ENCODE assay signal across 30 mouse cellular contexts in genomic region chr11:21105393-21105792, GRCm38 (mm10). TPM values are rescaled to one million over a fixed set of nuclear protein-coding genes. Genes with fewer than 3 reads are reported as not detected.
DNase-seq lines count a peak whose midpoint lies in the region; ATAC-seq and TF ChIP-seq lines count a peak whose summit lies in the region.
"Had no signal": no experiment of that assay in that cellular context is flagged by ENCODE, and none has a peak within 500 bp of the region (broad histone marks: within the 10 kb centered on the region; RNA-seq: fewer than 3 reads in every experiment).

No protein-coding gene starts in this region.

- no peak for TF ChIP-seq CTCF in cerebellum, adult 2 months (IDR thresholded peaks at IDR 0.05; ENCODE audit: borderline replicate concordance, insufficient read depth, low read depth, low read length)

- H3K4me1 ChIP-seq in liver, embryonic 13.5 days (replicated peaks): peaks cover 25% of the 10 kb centered on the region
- H3K4me1 ChIP-seq in cerebellum, adult 2 months (ENCODE audit: control insufficient read depth, insufficient read depth, low read length): peaks cover 6% of the 10 kb centered on the region
- H3K4me1 ChIP-seq: forebrain, embryonic 10.5 days had no signal

- no peaks in the 10 kb centered on the region for H3K9me3 ChIP-seq in liver, embryonic 13.5 days (replicated peaks)
- H3K9me3 ChIP-seq: embryonic facial prominence, embryonic 13.5 days; forebrain, embryonic 10.5 days; forebrain, embryonic 15.5 days; heart, embryonic 10.5 days; lung, embryonic 15.5 days; stomach, embryonic 15.5 days had no signal

- no peak overlapping the region for H3K27ac ChIP-seq in liver, embryonic 13.5 days
- H3K27ac ChIP-seq in cerebellum, adult 2 months (ENCODE audit: insufficient read depth, low read length): no peak overlapping the region
- H3K27ac ChIP-seq: embryonic facial prominence, embryonic 13.5 days; forebrain, embryonic 10.5 days; forebrain, embryonic 15.5 days; heart, embryonic 10.5 days; hindbrain, embryonic 14.5 days; lung, embryonic 15.5 days; stomach, embryonic 15.5 days had no signal

- H3K4me2 ChIP-seq in liver, embryonic 13.5 days: no peak overlapping the region
- H3K4me2 ChIP-seq: embryonic facial prominence, embryonic 13.5 days; forebrain, embryonic 15.5 days; hindbrain, embryonic 14.5 days; lung, embryonic 15.5 days; stomach, embryonic 15.5 days had no signal

- H3K27me3 ChIP-seq in liver, embryonic 13.5 days: no peaks in the 10 kb centered on the region
- H3K27me3 ChIP-seq in cerebellum, adult 2 months (ENCODE audit: control insufficient read depth, insufficient read depth, low read length): no peaks in the 10 kb centered on the region
- H3K27me3 ChIP-seq: embryonic facial prominence, embryonic 13.5 days; forebrain, embryonic 15.5 days; lung, embryonic 15.5 days; stomach, embryonic 15.5 days had no signal

- intact Hi-C loops in heart, postnatal 36 days (cut with DNase I): no loop called here

- peaks cover 6% of the 10 kb centered on the region; the same call in 1 of the 2 replicates for H3K36me3 ChIP-seq in liver, embryonic 13.5 days

- ATAC-seq in CD4-positive, CD25-positive, alpha-beta regulatory T cell, adult 4 months: no peak
- ATAC-seq in common myeloid progenitor, adult 5-6 weeks (replicated peaks; ENCODE audit: low read depth, poor library complexity, severe bottlenecking): 0 out of 2 replicates have a peak, but pooled peaks have one; percentile 29
- peak; percentile 78 for ATAC-seq in liver, embryonic 13.5 days (ENCODE audit: low read depth)
- ATAC-seq: activated CD4-positive, CD25-positive, alpha-beta regulatory T cell, adult 4 months; forebrain, embryonic 15.5 days; inflammation-experienced regulatory T-cells, adult 6 months had no signal

- peak; percentile 36 for DNase-seq in CD4-positive, CD25-positive, alpha-beta regulatory T cell, adult 2 months (ENCODE audit: low read depth, low spot score)
- peak; percentile 16 for DNase-seq in liver, embryonic 13.5 days
- DNase-seq in cerebellum, adult 2 months: no peak
- DNase-seq in heart, postnatal 36 days: no peak
- no peak for DNase-seq in embryo, embryonic 10 days (ENCODE audit: low spot score)
- DNase-seq: adrenal gland, adult 2 months; adrenal gland, postnatal 36 days; cerebellum, adult 8-10 months; cerebellum, postnatal 25 days; gastrocnemius, postnatal 25 days; heart, adult 11 months; heart, postnatal 4 days; kidney, adult 8-10 months; kidney, postnatal 10 days; layer of hippocampus, adult 9-11 months; lung, postnatal 4 days; midbrain, embryonic 14.5 days; right cerebral cortex, postnatal 14 days; thymus, postnatal 14 days had no signal

- WGBS in liver, embryonic 13.5 days (ENCODE audit: insufficient replicate concordance): 3% methylated on average over 1 of the region's 1 CpGs
- WGBS in cerebellum, adult 2 months: 91% methylated on average over 1 of the region's 1 CpGs

- no peak for TF ChIP-seq POLR2A in cerebellum, adult 2 months (IDR thresholded peaks at IDR 0.05; ENCODE audit: borderline replicate concordance, insufficient read depth, low read length)

- H3K9ac ChIP-seq in liver, embryonic 13.5 days: no peak overlapping the region
- H3K9ac ChIP-seq: embryonic facial prominence, embryonic 13.5 days; forebrain, embryonic 15.5 days; hindbrain, embryonic 14.5 days; lung, embryonic 15.5 days; stomach, embryonic 15.5 days had no signal

- no peak overlapping the region for H3K4me3 ChIP-seq in liver, embryonic 13.5 days (replicated peaks)
- H3K4me3 ChIP-seq in cerebellum, adult 2 months (replicated peaks; ENCODE audit: insufficient read depth, low read depth, low read length): no peak overlapping the region
- H3K4me3 ChIP-seq: embryonic facial prominence, embryonic 13.5 days; forebrain, embryonic 10.5 days; forebrain, embryonic 15.5 days; heart, embryonic 10.5 days; lung, embryonic 15.5 days; stomach, embryonic 15.5 days had no signal

RNA-seq across cellular contexts. Expression of gene Peli1, which starts 14.3 kb away (rescaled TPM):
- polyA plus RNA-seq in CD4-positive, CD25-positive, alpha-beta regulatory T cell, adult 4 months (2017; shearing (Covaris generic)): 10 to 100 TPM; 72.2 to 96.4 TPM
- total RNA-seq in common myeloid progenitor, adult 5-6 weeks (2017): 24.1 and 25.0 TPM in 2 replicates
- polyA plus RNA-seq in liver, embryonic 13.5 days (2015; fragmentation: Nextera tagmentation; extraction: Ambion mirVana): 10.5 and 12.0 TPM in 2 replicates
- polyA plus RNA-seq in cerebellum, adult 2 months (2012; rRNA removed): 23.7 and 23.8 TPM in 2 replicates
- total RNA-seq in heart, postnatal 36 days (2021): 10 to 100 TPM; 13.8 to 14.7 TPM

Comparison
In these comparisons a context has a peak if more than half of its experiments do, and no peak if none do; other contexts are left out.
1. DNase-seq: peak in CD4-positive, CD25-positive, alpha-beta regulatory T cell, adult 2 months (single experiment) and liver, embryonic 13.5 days (single experiment); none in cerebellum, adult 2 months (0 of 2), heart, postnatal 36 days (0 of 2) and embryo, embryonic 10 days (single experiment).